Mouse (Mus musculus): ENCODE data around the gene Col4a2.

GRCm38 (mm10) chr8:11452559-11452958, 140.0 kb downstream of the Col4a2 start:
- TF ChIP-seq EP300 (optimal IDR thresholded peaks at IDR 0.05) (no peak), CTCF (IDR thresholded peaks at IDR 0.05; ENCODE audit: low read depth) (no peak)
